Mouse (Mus musculus) ES-Bruce4 (cell line): Measurements from ENCODE around the gene Ndst2.

Source experiments
- CTCF ChIP-seq: IDR thresholded peaks from one replicate; pipeline ENCODE4 v1.8.1; 2011; ENCODE audit warnings: low read depth, low read length
- POLR2A ChIP-seq: IDR thresholded peaks from one replicate; pipeline ENCODE4 v1.8.1; 2011; ENCODE audit warnings: low read length; ENCODE audit not compliant: insufficient read depth

- TF ChIP-seq CTCF: peak; percentile 82
- no peak for TF ChIP-seq POLR2A
Measured at GRCm38 (mm10) chr14:20737306-20737705, 2.9 kb upstream of the Ndst2 start.
